Mouse (Mus musculus) G1E (cell line): ENCODE results near the gene Ptprs. TPM values are rescaled to one million over a fixed set of nuclear protein-coding genes. Genes with fewer than 3 reads are reported as not detected.

Experiments used
- ATAC-seq: 2 replicates; pipeline ENCODE4 v1.8.0; 2016; ENCODE audit warnings: mild to moderate bottlenecking; ENCODE audit not compliant: insufficient number of reproducible peaks, poor library complexity, low FRiP score, severe bottlenecking; ENCODE audit errors: extremely low read depth
- DNase-seq: peaks from one replicate; pipeline ENCODE4 v3.0.0; 2012; ENCODE audit warnings: low spot score
- H3K27me3 ChIP-seq: 2 replicates; pipeline ENCODE4 v1.6.1; 2012; ENCODE audit warnings: mild to moderate bottlenecking, low read length, inconsistent platforms; ENCODE audit not compliant: insufficient read depth
- H3K36me3 ChIP-seq: replicated peaks from 2 replicates; pipeline ENCODE3; 2012; ENCODE audit warnings: mild to moderate bottlenecking, inconsistent platforms
- H3K4me1 ChIP-seq: 2 replicates; pipeline ENCODE4 v1.6.1; 2012; ENCODE audit warnings: low read depth, low read length, inconsistent platforms, mixed read lengths; ENCODE audit not compliant: insufficient read depth
- H3K4me3 ChIP-seq: 2 replicates; pipeline ENCODE4 v1.5.1; 2012; ENCODE audit warnings: low read depth, mild to moderate bottlenecking, inconsistent platforms, low read length, moderate library complexity, mixed read lengths
- H3K9me3 ChIP-seq: replicated peaks from 2 replicates; pipeline ENCODE4 v1.6.1; 2012; ENCODE audit warnings: inconsistent platforms
- CTCF ChIP-seq: IDR thresholded peaks from 2 replicates; pipeline ENCODE4 v1.5.1; 2012; ENCODE audit warnings: low read depth, low read length, inconsistent platforms, mixed read lengths
- GATA1 ChIP-seq: IDR thresholded peaks from 2 replicates; pipeline ENCODE4 v1.6.1; 2012; ENCODE audit warnings: borderline replicate concordance, low read length, inconsistent platforms, mixed read lengths
- GATA2 ChIP-seq: IDR thresholded peaks from 2 replicates; pipeline ENCODE4 v1.6.1; 2012; ENCODE audit warnings: low read depth, low read length, inconsistent platforms, borderline replicate concordance
- POLR2AphosphoS5 ChIP-seq: IDR thresholded peaks from 2 replicates; pipeline ENCODE4 v1.6.1; 2012; ENCODE audit warnings: low read depth, low read length, inconsistent platforms; ENCODE audit not compliant: insufficient replicate concordance
- TAL1 ChIP-seq: conservative IDR thresholded peaks from 2 replicates; pipeline ENCODE4 v1.6.1; 2012; ENCODE audit warnings: low read depth, low read length, inconsistent platforms, mixed read lengths
- polyA plus RNA-seq: library from polyadenylated mRNA; stranded (reverse); fragments of >175 nt; gene quantifications from 2 replicates; pipeline ENCODE4 v1.2.3, GENCODE M21; 2012
- total RNA-seq, 2 experiments: library from RNA; stranded (forward) in 1 of 2; stranded (reverse) in 1 of 2; fragments of 200-1000 nt in 1 of 2; fragments of >200 nt in 1 of 2; fragmentation: Nextera tagmentation in 1 of 2; gene quantifications; 2 replicates each; pipeline ENCODE4 v1.2.3; 2014 to 2017

Gene Ptprs
- total and polyA plus RNA-seq, 3 experiments: 16.7 to 83.6 (median 77.2) TPM

DNA sequence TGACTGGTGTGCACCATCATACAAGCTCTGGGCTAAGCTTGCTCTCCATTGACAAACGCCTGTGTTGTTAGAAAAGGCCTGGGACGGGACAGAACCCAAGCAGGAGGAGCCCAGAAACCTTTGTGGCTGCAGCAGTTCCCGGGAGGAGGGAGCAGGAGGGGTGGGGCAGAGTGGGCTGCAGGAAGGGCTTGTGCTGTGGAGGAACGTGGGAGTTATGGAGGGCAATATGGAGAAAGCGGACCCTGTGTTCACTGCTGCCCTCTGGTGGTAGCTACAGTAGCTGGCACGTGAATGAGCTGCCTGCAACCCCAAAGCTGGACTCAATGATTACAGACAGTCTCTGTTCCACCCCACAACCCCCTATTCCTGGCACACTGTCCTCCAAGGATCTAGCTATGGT is 3.1 kb upstream of the Ptprs start:
- peak; percentile 53 for TF ChIP-seq CTCF
- TF ChIP-seq GATA2: no peak
- no peak for TF ChIP-seq GATA1
- Histone ChIP-seq H3K4me1 (peaks cover 40% of the 10 kb centered on the region), H3K36me3 (no peaks in the 10 kb centered on the region), H3K9me3 (peaks cover 25% of the 10 kb centered on the region), H3K27me3 (peaks cover 56% of the 10 kb centered on the region), H3K4me3 (no peak overlapping the region)
- DNase-seq (no peak), ATAC-seq (no peak)

DNA sequence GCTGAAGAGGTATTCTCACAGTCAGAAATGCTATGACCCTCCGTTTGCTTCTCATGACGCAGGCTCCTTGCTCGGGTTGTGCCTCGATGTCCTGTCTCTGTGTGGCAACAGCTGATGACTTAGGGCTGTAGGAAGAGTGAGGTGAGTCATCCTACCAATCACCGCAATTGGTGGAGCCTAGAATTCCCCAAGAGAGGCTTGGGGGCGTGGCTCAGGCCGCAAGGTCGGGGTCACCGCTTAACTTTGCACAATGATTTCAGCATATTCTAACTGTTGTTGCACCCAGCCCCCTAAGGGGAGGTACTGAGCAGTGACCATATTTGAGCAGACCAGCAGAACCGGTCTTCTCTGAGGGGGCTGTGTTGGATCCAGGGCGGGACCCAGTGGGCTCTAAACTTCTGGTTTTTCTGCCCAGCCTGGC is 1.9 kb upstream of the Ptprs start:
- no peak for DNase-seq
- H3K9me3 ChIP-seq: peaks cover 30% of the 10 kb centered on the region
- ATAC-seq: no peak
- H3K27me3 ChIP-seq: peaks cover 67% of the 10 kb centered on the region
- H3K36me3 ChIP-seq: no peaks in the 10 kb centered on the region
- H3K4me3 ChIP-seq: no peak overlapping the region
- TF ChIP-seq POLR2AphosphoS5 (no peak), GATA1 (no peak), TAL1 (no peak), CTCF (no peak)
- H3K4me1 ChIP-seq: peaks cover 51% of the 10 kb centered on the region

DNA sequence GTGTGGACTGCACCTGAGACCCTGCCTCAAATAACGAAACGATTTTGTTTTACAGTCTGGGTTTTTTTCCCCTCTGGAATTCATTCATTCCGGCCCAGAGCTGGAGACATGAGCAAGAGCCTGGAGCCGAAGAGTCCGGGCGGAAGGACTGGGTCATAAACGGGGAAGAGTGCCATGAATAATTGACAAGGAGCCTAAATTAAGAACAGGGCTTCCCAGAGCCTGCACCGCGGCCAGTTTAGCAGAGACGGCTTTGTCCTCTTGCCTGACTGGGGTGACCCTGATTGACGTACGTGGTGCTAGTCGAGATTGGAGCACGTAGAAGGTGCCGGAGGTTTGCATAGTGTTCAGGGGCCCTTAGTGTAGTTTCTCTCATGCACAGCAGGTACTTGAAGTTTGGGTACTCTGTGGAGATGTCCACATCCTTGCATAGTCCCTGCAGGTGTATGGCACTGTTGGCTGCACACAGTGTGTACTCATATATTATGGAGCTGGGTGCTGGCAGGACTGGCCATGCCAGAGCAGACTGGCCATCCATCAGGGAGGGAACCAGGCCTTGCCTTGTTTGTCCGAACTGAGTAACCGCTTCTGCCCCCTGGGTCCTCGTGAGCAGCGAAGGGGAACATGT is 1.0 kb upstream of the Ptprs start:
- peaks cover 30% of the 10 kb centered on the region for H3K9me3 ChIP-seq
- H3K4me1 ChIP-seq: peaks cover 60% of the 10 kb centered on the region
- ATAC-seq (no peak), DNase-seq (no peak)
- no peak overlapping the region for H3K4me3 ChIP-seq
- no peaks in the 10 kb centered on the region for H3K36me3 ChIP-seq
- TF ChIP-seq CTCF (no peak), GATA1 (no peak), POLR2AphosphoS5 (no peak), GATA2 (no peak), TAL1 (no peak)
- peaks cover 70% of the 10 kb centered on the region for H3K27me3 ChIP-seq

- no peak for TF ChIP-seq TAL1
- no peak for TF ChIP-seq CTCF
- TF ChIP-seq GATA1: no peak
- TF ChIP-seq GATA2: no peak
- TF ChIP-seq POLR2AphosphoS5: no peak
- no peak for ATAC-seq
- peaks cover 30% of the 10 kb centered on the region for H3K9me3 ChIP-seq
- no peak for DNase-seq
- no peak overlapping the region; the same call in 1 of the 2 replicates for H3K4me3 ChIP-seq
- peaks cover 73% of the 10 kb centered on the region for H3K27me3 ChIP-seq
- H3K36me3 ChIP-seq: no peaks in the 10 kb centered on the region
- H3K4me1 ChIP-seq: peaks cover 68% of the 10 kb centered on the region
These were observed 490 bp downstream of the Ptprs start for GRCm38 (mm10) chr17:56475584-56476401.

DNA sequence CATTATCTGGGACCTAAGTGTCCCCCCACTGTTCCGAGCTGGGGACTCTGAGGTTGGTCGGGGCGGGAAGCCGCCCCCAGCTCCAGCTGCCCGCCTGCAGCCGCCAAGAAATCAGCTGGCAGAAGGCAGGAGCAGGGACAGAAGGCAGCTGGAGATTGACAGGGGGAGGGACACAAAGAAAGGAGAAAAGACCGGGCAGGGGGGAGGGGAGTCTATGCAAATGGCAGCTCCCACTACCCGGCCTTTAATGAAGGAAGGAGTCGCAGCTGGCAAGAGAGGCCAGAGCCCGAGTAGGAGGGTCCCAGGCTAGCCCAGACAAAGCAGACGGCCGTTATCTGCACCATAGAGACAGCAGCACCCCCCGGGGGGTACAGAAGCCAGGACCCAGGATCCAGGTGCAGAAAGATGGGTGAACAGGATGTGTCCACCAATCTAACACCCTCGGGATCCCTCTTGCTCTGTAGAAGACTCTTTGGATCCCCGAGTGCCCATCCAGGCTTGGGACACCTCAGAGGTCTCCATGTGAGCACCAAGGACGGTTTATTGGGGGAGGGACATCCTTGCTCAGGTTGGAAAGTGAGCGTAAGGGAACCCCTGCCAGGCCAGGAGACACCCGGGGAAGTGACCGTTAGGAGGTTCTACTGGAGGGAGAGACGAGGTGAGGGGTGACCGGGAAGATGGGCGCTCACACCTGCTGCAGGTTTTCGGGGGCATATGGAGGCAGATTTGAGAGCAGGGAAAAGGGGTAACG is 1.3 kb downstream of the Ptprs start:
- Histone ChIP-seq H3K27me3 (peaks cover 80% of the 10 kb centered on the region), H3K4me3 (peak overlapping the region; percentile 28; the same call in 1 of the 2 replicates), H3K36me3 (no peaks in the 10 kb centered on the region), H3K9me3 (peaks cover 30% of the 10 kb centered on the region), H3K4me1 (peaks cover 70% of the 10 kb centered on the region)
- ATAC-seq (no peak), DNase-seq (no peak)
- TF ChIP-seq GATA2 (no peak), CTCF (no peak), GATA1 (no peak), POLR2AphosphoS5 (no peak), TAL1 (no peak)

DNA sequence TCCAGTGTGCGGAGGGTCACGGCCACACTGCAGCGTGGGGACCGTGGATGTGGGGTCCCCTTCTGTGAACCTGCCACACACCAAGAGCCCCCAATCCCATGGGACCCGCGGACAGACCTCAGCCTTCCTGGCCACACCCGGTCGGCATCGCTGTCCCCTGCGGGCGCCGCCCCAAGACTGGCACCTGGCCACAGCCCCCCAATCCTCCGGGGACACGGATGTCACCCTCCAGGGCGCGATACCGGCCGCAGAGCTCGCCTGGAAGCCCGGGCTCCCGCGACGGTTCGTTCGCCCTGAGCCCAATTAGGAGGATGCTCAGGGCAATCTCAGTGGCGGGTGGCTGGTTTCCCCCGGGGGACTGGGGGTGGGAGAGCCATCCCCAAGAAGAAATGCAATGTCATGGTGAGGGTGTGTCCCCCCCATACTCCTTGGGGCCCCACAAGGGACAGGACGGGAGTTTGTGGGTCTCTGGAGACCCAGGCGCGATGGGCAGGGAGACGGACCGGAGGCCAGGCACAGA is 1.9 kb downstream of the Ptprs start:
- ATAC-seq: no peak
- Histone ChIP-seq H3K9me3 (peaks cover 30% of the 10 kb centered on the region), H3K27me3 (peaks cover 85% of the 10 kb centered on the region), H3K4me3 (peak overlapping the region; percentile 28; the same call in 1 of the 2 replicates), H3K36me3 (no peaks in the 10 kb centered on the region), H3K4me1 (peaks cover 70% of the 10 kb centered on the region)
- TF ChIP-seq POLR2AphosphoS5 (no peak), GATA2 (no peak), GATA1 (no peak)
- DNase-seq: no peak
